Comparison of ENCODE assay signal across 7 mouse cellular contexts in genomic region chr16:97170513-97171081, GRCm38 (mm10). TPM values are rescaled to one million over a fixed set of nuclear protein-coding genes. Genes with fewer than 3 reads are reported as not detected.
DNase-seq lines count a peak whose midpoint lies in the region; ATAC-seq and TF ChIP-seq lines count a peak whose summit lies in the region.

Gene Dscam (minus strand): TSS chr16:97170752.

- peak; percentile 41 for DNase-seq in lung, embryonic 14.5 days
- DNase-seq in lung, postnatal 36 days: no peak
- DNase-seq in embryonic facial prominence, embryonic 11.5 days (ENCODE audit: low spot score): peak; percentile 59
- no peak for DNase-seq in liver, embryonic 14.5 days (ENCODE audit: low read depth in 3 of 3, low spot score in 3 of 3)
- no peak for DNase-seq in urinary bladder, postnatal 25 days (ENCODE audit: low spot score)

- no peak for TF ChIP-seq CTCF in lung, embryonic 14.5 days (IDR thresholded peaks at IDR 0.05; ENCODE audit: low read depth)
- no peak for TF ChIP-seq CTCF in liver, embryonic 14.5 days (IDR thresholded peaks at IDR 0.05; ENCODE audit: low read depth)

- no peaks in the 10 kb centered on the region for H3K36me3 ChIP-seq in lung, embryonic 14.5 days (ENCODE audit: insufficient read depth)
- H3K36me3 ChIP-seq in embryonic facial prominence, embryonic 11.5 days (replicated peaks; ENCODE audit: control insufficient read depth, insufficient read depth, low read depth, low read length): no peaks in the 10 kb centered on the region
- H3K36me3 ChIP-seq in hindbrain, embryonic 12.5 days: no peaks in the 10 kb centered on the region
- H3K36me3 ChIP-seq in liver, embryonic 14.5 days (replicated peaks; ENCODE audit: control insufficient read depth, insufficient read depth, low read depth): no peaks in the 10 kb centered on the region
- no peaks in the 10 kb centered on the region for H3K36me3 ChIP-seq in stomach, embryonic 15.5 days

- peak within 1 kb of the TSS; percentile 91 for H3K4me2 ChIP-seq in lung, embryonic 14.5 days
- peak within 1 kb of the TSS; percentile 98 for H3K4me2 ChIP-seq in embryonic facial prominence, embryonic 11.5 days (ENCODE audit: low read depth, low read length)
- peak within 1 kb of the TSS; percentile 84 for H3K4me2 ChIP-seq in hindbrain, embryonic 12.5 days (replicated peaks)
- H3K4me2 ChIP-seq in liver, embryonic 14.5 days (ENCODE audit: low read depth): peak within 1 kb of the TSS; percentile 15; the same call in 1 of the 2 replicates
- peak within 1 kb of the TSS; percentile 93 for H3K4me2 ChIP-seq in stomach, embryonic 15.5 days

- no peaks in the 10 kb centered on the region for H3K4me1 ChIP-seq in lung, embryonic 14.5 days (ENCODE audit: insufficient read depth)
- H3K4me1 ChIP-seq in embryonic facial prominence, embryonic 11.5 days (ENCODE audit: control insufficient read depth, insufficient read depth, low read length): no peaks in the 10 kb centered on the region; the same call in 1 of the 2 replicates
- H3K4me1 ChIP-seq in hindbrain, embryonic 12.5 days: peaks cover 10% of the 10 kb centered on the region; the same call in 1 of the 2 replicates
- no peaks in the 10 kb centered on the region for H3K4me1 ChIP-seq in liver, embryonic 14.5 days (replicated peaks; ENCODE audit: control insufficient read depth in 2 of 2, insufficient read depth in 2 of 2, low read length in 1 of 2)
- H3K4me1 ChIP-seq in stomach, embryonic 15.5 days: 0 out of 2 replicates have a peak, but pooled peaks cover 4% of the 10 kb centered on the region

- under 1% methylated on average over 60 of the region's 60 CpGs for WGBS in lung, embryonic 14.5 days
- WGBS in embryonic facial prominence, embryonic 11.5 days: under 1% methylated on average over 27 of the region's 60 CpGs
- WGBS in hindbrain, embryonic 12.5 days: under 1% methylated on average over 52 of the region's 60 CpGs
- under 1% methylated on average over 59 of the region's 60 CpGs for WGBS in liver, embryonic 14.5 days (ENCODE audit: insufficient replicate concordance)
- under 1% methylated on average over 57 of the region's 60 CpGs for WGBS in stomach, embryonic 15.5 days

- 0 out of 2 replicates have a peak within 1 kb of the TSS, but pooled peaks have one; percentile 20 for H3K9ac ChIP-seq in lung, embryonic 14.5 days
- peak within 1 kb of the TSS; percentile 48 for H3K9ac ChIP-seq in embryonic facial prominence, embryonic 11.5 days (replicated peaks; ENCODE audit: low read length)
- H3K9ac ChIP-seq in hindbrain, embryonic 12.5 days: peak within 1 kb of the TSS; percentile 84
- no peak within 1 kb of the TSS for H3K9ac ChIP-seq in liver, embryonic 14.5 days (replicated peaks)
- H3K9ac ChIP-seq in stomach, embryonic 15.5 days: 0 out of 2 replicates have a peak within 1 kb of the TSS, but pooled peaks have one; percentile 12

- H3K27ac ChIP-seq in lung, embryonic 14.5 days (ENCODE audit: low read depth): no peak within 1 kb of the TSS
- no peak within 1 kb of the TSS for H3K27ac ChIP-seq in embryonic facial prominence, embryonic 11.5 days (replicated peaks; ENCODE audit: low read depth, low read length)
- peak within 1 kb of the TSS; percentile 91 for H3K27ac ChIP-seq in hindbrain, embryonic 12.5 days
- no peak within 1 kb of the TSS for H3K27ac ChIP-seq in liver, embryonic 14.5 days
- no peak within 1 kb of the TSS for H3K27ac ChIP-seq in stomach, embryonic 15.5 days

- H3K9me3 ChIP-seq in lung, embryonic 14.5 days (ENCODE audit: low read depth, low read length): no peaks in the 10 kb centered on the region
- no peaks in the 10 kb centered on the region for H3K9me3 ChIP-seq in embryonic facial prominence, embryonic 11.5 days (replicated peaks; ENCODE audit: control insufficient read depth, low read length)
- H3K9me3 ChIP-seq in hindbrain, embryonic 12.5 days (replicated peaks): no peaks in the 10 kb centered on the region
- H3K9me3 ChIP-seq in liver, embryonic 14.5 days (ENCODE audit: control insufficient read depth, low read length): no peaks in the 10 kb centered on the region
- no peaks in the 10 kb centered on the region for H3K9me3 ChIP-seq in stomach, embryonic 15.5 days

- peak; percentile 68 for ATAC-seq in lung, embryonic 14.5 days (ENCODE audit: insufficient read depth)
- ATAC-seq in embryonic facial prominence, embryonic 11.5 days (replicated peaks; ENCODE audit: insufficient number of reproducible peaks, low FRiP score, low TSS enrichment, low read depth): peak; percentile 68
- ATAC-seq in hindbrain, embryonic 12.5 days (ENCODE audit: low FRiP score): peak; percentile 79
- no peak for ATAC-seq in liver, embryonic 14.5 days (ENCODE audit: insufficient read depth)
- ATAC-seq in stomach, embryonic 15.5 days (ENCODE audit: insufficient read depth, low FRiP score, low read depth): no peak; the same call in 1 of the 2 replicates

- peaks cover 45% of the 10 kb centered on the region for H3K27me3 ChIP-seq in lung, embryonic 14.5 days (ENCODE audit: insufficient read depth, low read length)
- peaks cover 36% of the 10 kb centered on the region for H3K27me3 ChIP-seq in embryonic facial prominence, embryonic 11.5 days (ENCODE audit: control insufficient read depth, insufficient read depth, low read length)
- peaks cover 53% of the 10 kb centered on the region for H3K27me3 ChIP-seq in hindbrain, embryonic 12.5 days
- peaks cover 35% of the 10 kb centered on the region for H3K27me3 ChIP-seq in liver, embryonic 14.5 days (ENCODE audit: control insufficient read depth, insufficient read depth, low read length)
- H3K27me3 ChIP-seq in stomach, embryonic 15.5 days (replicated peaks): peaks cover 57% of the 10 kb centered on the region

- H3K4me3 ChIP-seq in lung, embryonic 14.5 days (ENCODE audit: low read depth, low read length): peak within 1 kb of the TSS; percentile 45
- H3K4me3 ChIP-seq in embryonic facial prominence, embryonic 11.5 days (ENCODE audit: low read depth, low read length): peak within 1 kb of the TSS; percentile 53
- peak within 1 kb of the TSS; percentile 65 for H3K4me3 ChIP-seq in hindbrain, embryonic 12.5 days
- H3K4me3 ChIP-seq in liver, embryonic 14.5 days (ENCODE audit: insufficient read depth in 1 of 2, low read depth in 2 of 2, low read length in 2 of 2): 0 out of 4 replicates have a peak within 1 kb of the TSS, but pooled peaks of 1 of the 2 experiments have one; percentile 4
- peak within 1 kb of the TSS; percentile 44 for H3K4me3 ChIP-seq in stomach, embryonic 15.5 days (replicated peaks)

- TF ChIP-seq EP300 in liver, embryonic 14.5 days (IDR thresholded peaks at IDR 0.05; ENCODE audit: low read depth): no peak

RNA-seq across cellular contexts. Expression of gene Dscam, which starts in this region (rescaled TPM):
- polyA plus RNA-seq in lung, embryonic 14.5 days (2014; fragmentation: Nextera tagmentation; extraction: Ambion mirVana): not detected in 2 replicates
- polyA plus RNA-seq in embryonic facial prominence, embryonic 11.5 days (2014; fragmentation: Nextera tagmentation; extraction: Ambion mirVana): 0.50 and 0.81 TPM in 2 replicates
- 3.3 and 4.5 TPM in 2 replicates for polyA plus RNA-seq in hindbrain, embryonic 12.5 days (2016; fragmentation: Nextera tagmentation; extraction: Ambion mirVana)
- polyA plus RNA-seq in liver, embryonic 14.5 days (2012; rRNA removed): under 0.01 TPM in 1 of 2 replicates, not detected in the other
- not detected in 2 replicates for polyA plus RNA-seq in liver, embryonic 14.5 days (2014; fragmentation: Nextera tagmentation; extraction: Ambion mirVana)
- 0.17 and 0.24 TPM in 2 replicates for polyA plus RNA-seq in stomach, embryonic 15.5 days (2015; fragmentation: Nextera tagmentation; extraction: Ambion mirVana)

Comparison
In these comparisons a context has a peak if more than half of its experiments do, and no peak if none do; other contexts are left out.
1. Peak in DNase-seq, ATAC-seq, H3K4me3 ChIP-seq, H3K9ac ChIP-seq and H3K4me2 ChIP-seq in lung, embryonic 14.5 days; RNA of the gene not detected or under 1 TPM.
2. Peak in DNase-seq, ATAC-seq, H3K4me3 ChIP-seq, H3K9ac ChIP-seq and H3K4me2 ChIP-seq in embryonic facial prominence, embryonic 11.5 days; RNA of the gene not detected or under 1 TPM.
3. H3K4me2 ChIP-seq: peak in every context shown above with its lines; median percentile 98 in embryonic facial prominence, embryonic 11.5 days; 93 in stomach, embryonic 15.5 days; 91 in lung, embryonic 14.5 days; 84 in hindbrain, embryonic 12.5 days; 15 in liver, embryonic 14.5 days.